Mouse (Mus musculus) lung, postnatal 0 days (tissue): Measurements from ENCODE around the gene Pwwp2a.

Experiments used
- CTCF ChIP-seq: IDR thresholded peaks from 2 replicates; pipeline ENCODE4 v1.5.1; 2016; ENCODE audit warnings: antibody characterized with exemption, mild to moderate bottlenecking
- EP300 ChIP-seq: IDR thresholded peaks from 2 replicates; pipeline ENCODE4 v1.6.1; 2016; ENCODE audit warnings: antibody characterized with exemption, mild to moderate bottlenecking, control low read depth

- TF ChIP-seq CTCF (no peak), EP300 (no peak)
Measured at GRCm38 (mm10) chr11:43727796-43728195, 46.0 kb downstream of the Pwwp2a start.
